ENCODE assay signal across 8 mouse cellular contexts in genomic region chr5:130216781-130217180, GRCm38 (mm10). TPM values are rescaled to one million over a fixed set of nuclear protein-coding genes. Genes with fewer than 3 reads are reported as not detected.
DNase-seq lines count a peak whose midpoint lies in the region; ATAC-seq and TF ChIP-seq lines count a peak whose summit lies in the region.

TSS of gene Tmem248 (plus strand) at chr5:130217081.

- 84% methylated on average over 7 of the region's 7 CpGs for WGBS in bone marrow, adult 2 months
- WGBS in intestine, postnatal 0 days = 83% methylated on average over 7 of the region's 7 CpGs
- 81% methylated on average over 7 of the region's 7 CpGs for WGBS in midbrain, embryonic 10.5 days

- no peak within 1 kb of the TSS for H3K4me2 ChIP-seq in intestine, postnatal 0 days (replicated peaks; ENCODE audit: low read depth)

- ATAC-seq in intestine, postnatal 0 days = no peak

- no peaks in the 10 kb centered on the region for H3K9me3 ChIP-seq in intestine, postnatal 0 days (ENCODE audit: control insufficient read depth)
- H3K9me3 ChIP-seq in midbrain, embryonic 10.5 days (replicated peaks) = peaks cover 9% of the 10 kb centered on the region

- TF ChIP-seq CTCF in layer of hippocampus, adult 2 months (conservative IDR thresholded peaks at IDR 0.05) = peak; percentile 48
- TF ChIP-seq CTCF in bone marrow, adult 2 months (IDR thresholded peaks at IDR 0.05; ENCODE audit: control insufficient read depth, insufficient read depth, low read length) = no peak
- TF ChIP-seq CTCF in intestine, postnatal 0 days (IDR thresholded peaks at IDR 0.05; ENCODE audit: low read depth) = no peak

- TF ChIP-seq POLR2A in bone marrow, adult 2 months (IDR thresholded peaks at IDR 0.05; ENCODE audit: borderline replicate concordance, control insufficient read depth, low read depth, low read length) = no peak

- no peaks in the 10 kb centered on the region for H3K4me1 ChIP-seq in bone marrow, adult 2 months (ENCODE audit: control insufficient read depth, insufficient read depth, low read length)
- H3K4me1 ChIP-seq in intestine, postnatal 0 days (replicated peaks; ENCODE audit: control insufficient read depth, insufficient read depth, low read length) = no peaks in the 10 kb centered on the region
- H3K4me1 ChIP-seq in midbrain, embryonic 10.5 days = peaks cover 10% of the 10 kb centered on the region

- no peak within 1 kb of the TSS for H3K4me3 ChIP-seq in layer of hippocampus, adult 2 months
- no peak within 1 kb of the TSS for H3K4me3 ChIP-seq in bone marrow, adult 2 months (replicated peaks; ENCODE audit: control insufficient read depth, low read depth, low read length)
- no peak within 1 kb of the TSS for H3K4me3 ChIP-seq in intestine, postnatal 0 days (ENCODE audit: low read depth, low read length)
- no peak within 1 kb of the TSS for H3K4me3 ChIP-seq in midbrain, embryonic 10.5 days

- peaks cover 29% of the 10 kb centered on the region for H3K36me3 ChIP-seq in intestine, postnatal 0 days (ENCODE audit: control insufficient read depth, insufficient read depth)
- H3K36me3 ChIP-seq in midbrain, embryonic 10.5 days = peaks cover 26% of the 10 kb centered on the region

- no peaks in the 10 kb centered on the region for H3K27me3 ChIP-seq in intestine, postnatal 0 days (replicated peaks; ENCODE audit: control insufficient read depth, insufficient read depth, low read length)
- no peaks in the 10 kb centered on the region for H3K27me3 ChIP-seq in midbrain, embryonic 10.5 days (ENCODE audit: low read depth, poor library complexity, severe bottlenecking)

- H3K27ac ChIP-seq in layer of hippocampus, adult 2 months = no peak within 1 kb of the TSS
- H3K27ac ChIP-seq in bone marrow, adult 2 months (ENCODE audit: control insufficient read depth, insufficient read depth, low read depth, low read length, poor library complexity) = no peak within 1 kb of the TSS
- no peak within 1 kb of the TSS for H3K27ac ChIP-seq in intestine, postnatal 0 days (ENCODE audit: low read depth, low read length)
- no peak within 1 kb of the TSS for H3K27ac ChIP-seq in midbrain, embryonic 10.5 days (replicated peaks)

- no peak within 1 kb of the TSS for H3K9ac ChIP-seq in intestine, postnatal 0 days (ENCODE audit: low read depth, low read length)

- DNase-seq in layer of hippocampus, adult 2 months (ENCODE audit: low spot score in 2 of 2) = no peak
- no peak for DNase-seq in layer of hippocampus, adult 9-10 months (ENCODE audit: low spot score)
- DNase-seq in gastrocnemius, postnatal 4 days (ENCODE audit: low spot score in 2 of 2) = no peak
- DNase-seq in midbrain, embryonic 10.5 days (ENCODE audit: low spot score) = no peak
- DNase-seq in cerebellum, adult 11 months = no peak
- no peak for DNase-seq in right cerebral cortex, postnatal 14 days

RNA-seq across cellular contexts. Expression of gene Tmem248, which starts in this region (rescaled TPM):
- total RNA-seq in layer of hippocampus, adult 2 months (2021) = 10 to 100 TPM; 39.7 to 41.4 TPM
- polyA plus RNA-seq in bone marrow, adult 2 months (2011; ENCODE audit: insufficient read depth, insufficient read length, low replicate concordance, missing spikeins) = 15.0 and 25.2 TPM in 2 replicates
- 10 to 100 TPM; 29.3 to 30.0 TPM for total RNA-seq in gastrocnemius, postnatal 4 days (2021)
- polyA plus RNA-seq in intestine, postnatal 0 days (2015; fragmentation: Nextera tagmentation; extraction: Ambion mirVana) = 45.7 and 47.0 TPM in 2 replicates
- polyA plus RNA-seq in midbrain, embryonic 10.5 days (2016; fragmentation: Nextera tagmentation; extraction: Ambion mirVana) = 37.0 and 37.5 TPM in 2 replicates
